Mouse (Mus musculus) lung, postnatal 14 days (tissue): ENCODE data around the gene Nkx2-3.

ENCODE experiments used
- DNase-seq: peaks from one replicate; pipeline ENCODE4 v3.0.0; 2021

Nkx2-3 gene

DNA sequence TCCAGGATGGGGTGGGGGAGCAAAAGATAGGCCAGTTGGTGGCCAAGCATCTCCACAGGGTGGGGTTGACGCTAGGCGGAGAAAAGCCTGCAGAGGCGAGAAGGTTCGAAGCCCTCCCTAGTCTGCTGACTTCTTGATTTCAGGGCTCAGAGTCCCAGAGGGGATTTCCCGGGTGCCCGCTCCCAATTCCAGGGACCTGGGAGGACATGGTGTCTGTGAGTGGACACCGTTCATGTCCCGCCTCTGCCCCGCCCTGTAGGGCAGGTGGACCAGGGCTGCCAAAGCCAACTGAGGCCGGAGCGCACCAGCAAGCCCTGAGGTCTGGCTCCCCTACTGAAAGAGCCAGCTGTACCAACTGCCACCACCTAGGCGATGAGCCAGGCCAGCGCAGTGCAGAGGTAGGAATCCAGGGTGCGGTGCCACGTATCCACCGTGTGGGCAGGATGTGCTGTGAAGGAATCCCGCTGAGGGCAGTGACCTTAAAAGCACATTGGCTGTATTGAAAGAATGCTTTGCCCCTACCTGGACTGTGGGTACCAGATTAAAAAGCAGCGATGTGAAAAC, 7.9 kb downstream of the Nkx2-3 start:
- no peak for DNase-seq

GRCm38 (mm10) chr19:43623913-43624312, 11.8 kb downstream of the Nkx2-3 start:
- DNase-seq = peak; percentile 62

DNA sequence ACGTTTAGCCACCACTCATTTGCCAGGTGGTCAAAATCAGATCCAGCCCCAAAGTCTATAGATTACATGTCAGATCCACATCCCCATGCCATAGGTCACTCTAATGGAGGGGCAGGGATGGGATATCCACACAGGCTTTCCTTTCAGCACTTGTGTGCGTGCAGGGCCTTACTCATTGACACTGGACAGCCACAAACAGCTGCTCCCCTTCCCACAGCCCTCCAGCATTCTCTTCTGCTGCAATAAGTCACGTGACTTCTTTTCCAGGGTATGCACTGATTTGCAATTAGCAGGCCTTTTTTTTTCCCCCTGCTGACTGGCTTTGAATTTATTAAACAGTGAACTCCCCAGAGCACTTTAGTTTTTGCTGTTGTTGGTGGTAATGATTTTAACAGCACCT, 14.0 kb downstream of the Nkx2-3 start:
- DNase-seq = no peak

GRCm38 (mm10) chr19:43627345-43627744, 15.2 kb downstream of the Nkx2-3 start:
- DNase-seq = no peak

DNA sequence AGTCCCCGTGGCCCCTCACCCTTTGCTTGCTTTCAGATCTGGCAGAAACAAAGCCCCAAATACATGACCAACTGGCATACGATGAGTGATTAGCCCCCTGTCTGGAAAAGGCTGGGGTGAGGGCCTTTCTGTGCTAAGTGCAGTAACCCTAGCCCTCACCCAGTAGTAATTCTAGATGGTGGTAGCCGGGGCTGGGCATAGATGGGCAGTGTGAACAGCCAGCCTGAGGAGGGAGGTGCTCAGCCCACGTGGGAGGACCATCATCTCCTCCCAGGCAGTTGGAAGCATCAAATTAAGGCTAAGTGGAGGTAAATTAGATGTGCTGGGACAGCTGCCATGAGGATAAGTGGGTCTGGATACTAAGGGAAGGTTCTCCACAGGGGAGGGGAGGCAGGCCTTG, 17.0 kb downstream of the Nkx2-3 start:
- no peak for DNase-seq

DNA sequence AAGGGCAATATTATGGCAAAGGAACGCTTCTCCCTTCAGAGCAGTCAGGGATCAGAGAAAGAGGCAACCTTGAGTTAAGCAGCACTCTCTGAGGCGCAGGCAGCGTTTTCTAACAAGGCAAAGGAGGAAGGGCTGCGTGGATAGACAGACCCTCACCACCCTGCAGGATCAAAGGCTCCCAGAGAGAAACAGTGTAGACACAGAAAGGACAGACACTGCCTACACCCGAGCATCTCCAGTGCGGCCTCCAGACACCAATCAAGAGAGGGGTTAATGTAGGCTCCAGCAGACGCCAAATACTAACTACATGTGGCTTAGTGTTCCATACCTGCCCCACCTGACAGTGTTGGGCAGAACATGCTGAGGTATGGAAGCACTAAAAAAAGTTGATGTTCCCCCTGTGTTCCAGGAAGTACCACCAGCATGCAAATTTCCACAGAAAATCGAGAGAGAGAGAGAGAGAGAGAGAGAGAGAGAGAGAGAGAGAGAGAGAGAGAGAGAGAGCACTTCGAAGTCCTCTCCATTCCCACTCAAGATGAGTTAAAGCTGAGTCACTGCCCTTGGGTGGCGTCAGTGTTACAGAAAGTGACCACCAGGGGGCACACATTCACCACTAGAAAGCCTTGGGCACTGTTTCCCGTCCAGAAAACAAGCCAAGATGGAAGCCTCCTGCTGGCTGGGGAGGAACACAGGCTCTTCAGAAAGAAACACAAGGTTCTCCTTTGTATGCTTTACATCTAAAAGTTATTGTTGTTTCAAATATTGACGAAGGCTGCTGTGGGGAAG, 18.5 kb downstream of the Nkx2-3 start:
- DNase-seq = peak; percentile 89

DNA sequence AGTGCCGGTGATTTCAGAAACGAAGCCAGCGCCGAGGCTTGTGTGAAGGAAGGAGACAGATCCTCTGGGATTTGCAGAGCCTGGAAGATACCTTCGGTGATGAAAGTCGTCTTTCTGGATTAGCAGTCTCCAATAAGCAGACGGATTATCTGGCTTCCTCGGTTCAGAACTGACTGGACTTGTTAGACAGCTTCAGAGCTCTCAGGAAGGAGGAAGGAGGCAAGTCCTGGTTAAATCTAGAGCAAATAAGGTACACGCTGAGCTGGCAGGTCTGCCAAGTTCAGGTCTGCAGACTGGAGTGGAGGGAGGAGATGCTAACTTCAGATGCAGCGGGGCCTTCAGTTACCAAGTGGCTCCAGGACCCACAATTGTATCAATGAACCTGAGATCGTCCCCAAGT, 29.7 kb downstream of the Nkx2-3 start:
- DNase-seq = peak; percentile 20

GRCm38 (mm10) chr19:43642843-43643242, 30.7 kb downstream of the Nkx2-3 start:
- no peak for DNase-seq

DNA sequence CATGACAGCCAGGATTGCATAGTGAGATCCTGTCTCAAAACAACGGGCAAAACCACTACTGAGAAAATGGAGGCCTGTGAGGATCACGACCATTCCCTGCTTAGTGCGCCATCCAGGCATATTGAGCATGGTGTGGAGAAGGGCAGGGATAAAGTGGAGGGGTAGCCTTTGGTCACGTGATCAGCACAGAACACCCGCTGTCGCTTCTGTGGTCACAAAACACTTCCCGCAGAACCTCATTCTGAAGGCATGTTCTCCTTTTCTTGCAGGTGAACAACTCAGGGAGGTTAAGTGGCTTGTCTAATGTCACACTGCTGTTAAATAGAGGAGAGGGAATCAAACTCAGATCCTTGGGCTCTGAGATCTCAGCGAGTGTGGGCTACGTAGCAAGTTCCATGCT, 33.4 kb downstream of the Nkx2-3 start:
- no peak for DNase-seq

DNA sequence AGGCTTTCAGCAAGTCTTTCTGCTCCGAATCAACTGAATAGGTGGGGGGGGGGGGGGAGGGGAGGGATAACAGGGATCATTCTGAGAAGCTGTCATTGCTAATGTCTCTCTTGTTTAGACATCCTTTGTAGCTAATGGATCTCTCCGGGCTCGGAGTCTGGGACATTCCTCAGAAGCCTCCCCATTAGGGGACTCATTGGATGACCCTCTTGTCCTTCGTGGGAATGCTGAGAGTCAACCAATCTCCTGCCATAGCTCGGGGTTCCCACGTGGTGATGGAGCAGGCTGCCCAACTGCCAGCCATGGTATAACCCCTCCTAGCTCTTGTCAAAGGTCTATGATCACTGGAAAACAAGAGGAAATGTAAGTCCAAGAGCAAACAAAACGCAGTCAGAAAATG, 34.7 kb downstream of the Nkx2-3 start:
- no peak for DNase-seq

DNA sequence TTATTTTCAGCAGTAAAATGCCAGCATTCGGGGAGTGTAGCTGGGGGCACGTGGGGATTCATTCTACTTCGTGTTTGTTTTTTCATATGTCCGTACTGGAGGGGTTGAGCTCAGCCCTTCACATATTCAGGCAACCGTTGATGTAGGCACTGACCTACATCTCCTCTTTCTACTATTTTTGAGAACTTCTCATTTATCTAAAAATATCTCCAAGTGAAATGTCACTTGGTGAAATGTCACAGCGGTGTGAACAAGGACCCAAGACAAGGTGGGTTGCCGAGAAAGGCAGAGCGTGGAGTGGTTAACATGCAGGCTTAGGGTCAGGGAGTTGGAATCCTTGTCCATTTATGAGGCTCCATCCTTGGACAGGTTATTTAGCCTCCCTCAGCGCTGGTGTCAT, 35.1 kb downstream of the Nkx2-3 start:
- no peak for DNase-seq

- peak; percentile 16 for DNase-seq
Observed at GRCm38 (mm10) chr19:43648343-43648742, 36.2 kb downstream of the Nkx2-3 start.

- DNase-seq = no peak
Observed at GRCm38 (mm10) chr19:43651241-43651785, 39.2 kb downstream of the Nkx2-3 start.

- peak; percentile 77 for DNase-seq
Observed at GRCm38 (mm10) chr19:43655735-43656492, 43.8 kb downstream of the Nkx2-3 start.

DNA sequence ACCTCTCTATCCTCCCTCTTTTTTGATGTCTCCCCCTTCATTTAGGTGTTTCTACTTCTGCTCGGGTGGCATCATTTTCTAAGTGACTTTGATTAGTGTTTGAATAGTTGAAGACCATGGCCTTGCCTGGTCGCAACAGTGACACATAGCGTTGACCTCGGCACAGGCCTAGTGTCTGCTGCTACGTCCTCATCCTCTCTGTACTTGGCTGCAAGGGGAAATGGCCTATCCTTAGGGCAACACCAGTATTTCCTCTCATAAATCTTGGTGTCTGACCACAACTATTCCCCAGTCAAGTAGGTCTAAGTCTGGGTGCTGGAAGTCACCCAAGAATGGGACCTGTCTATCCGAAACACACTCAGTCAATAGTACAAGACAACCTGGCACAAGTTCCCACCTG, 47.5 kb downstream of the Nkx2-3 start:
- no peak for DNase-seq

DNA sequence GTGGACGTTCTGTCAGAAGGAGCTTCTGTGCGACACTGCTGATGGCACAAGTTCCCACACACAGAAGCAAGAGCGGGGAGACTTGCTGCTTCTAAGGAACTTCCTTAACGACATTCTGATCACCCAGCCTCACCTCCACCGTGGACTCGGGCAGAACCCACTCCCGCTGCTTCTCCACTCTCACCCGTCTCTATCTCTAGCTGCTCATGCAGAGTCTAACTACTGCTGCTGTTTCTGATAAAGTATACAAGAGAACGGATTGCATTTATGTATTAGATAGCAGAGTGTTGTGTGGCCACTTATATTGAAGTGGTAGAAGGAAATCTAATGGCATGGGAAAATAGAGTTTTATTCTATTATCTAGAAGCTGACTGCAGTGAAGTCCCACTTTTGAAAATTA, 48.6 kb downstream of the Nkx2-3 start:
- no peak for DNase-seq

DNA sequence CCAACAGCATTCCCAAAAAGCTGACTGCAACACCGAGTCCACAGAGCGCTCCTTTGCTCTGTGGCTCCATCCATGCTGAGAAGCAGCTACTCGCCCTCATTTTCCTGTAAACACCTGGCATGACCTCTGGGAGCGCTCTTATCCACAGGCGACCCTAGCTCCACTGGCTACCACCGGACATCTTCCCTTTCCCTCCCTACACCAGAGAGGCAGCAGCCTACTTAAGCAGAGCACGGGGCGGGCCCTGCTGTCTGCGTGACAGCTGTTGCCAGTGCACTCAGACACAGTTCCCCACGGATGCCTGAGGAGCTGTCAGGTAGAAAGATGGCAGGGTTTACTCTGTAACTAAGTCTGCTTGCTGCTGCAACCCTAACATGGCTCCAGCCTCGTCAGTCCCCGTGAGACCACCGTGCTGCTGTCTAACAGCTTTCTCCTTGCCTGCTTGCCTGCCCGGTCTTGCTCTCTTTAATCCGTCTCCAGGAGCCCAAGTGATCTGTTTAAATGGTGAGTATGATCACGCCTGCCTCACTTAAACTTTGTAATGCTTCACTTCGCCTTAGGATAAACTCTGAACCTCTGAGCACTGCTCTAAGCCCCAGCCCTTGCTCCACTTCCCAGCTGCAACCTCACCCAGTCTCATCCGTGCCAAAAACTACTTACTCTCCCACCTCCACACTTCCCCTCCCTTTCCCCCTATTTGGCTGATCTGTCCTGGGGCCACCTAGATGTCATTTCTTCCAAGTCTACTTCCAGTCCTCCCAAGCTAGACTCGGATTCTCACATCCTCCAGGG, 50.2 kb downstream of the Nkx2-3 start:
- DNase-seq = no peak

GRCm38 (mm10) chr19:43663471-43663870, 51.3 kb downstream of the Nkx2-3 start:
- no peak for DNase-seq
